Mouse (Mus musculus): ENCODE data around the gene Fam166a. TPM values are rescaled to one million over a fixed set of nuclear protein-coding genes. Genes with fewer than 3 reads are reported as not detected.
"Not testable (repeated sequence)": the region's sequence is repeated elsewhere in the genome, so short reads cannot be mapped to it uniquely, and the experiment has no call there.

Fam166a gene
- total RNA-seq, 2 experiments from 2014 or later = not detected

- TF ChIP-seq CTCF (IDR thresholded peaks at IDR 0.05) = peak; percentile 33
- intact Hi-C loops (cut with DNase I); DNase-seq (ENCODE audit: extremely low spot score in 1 of 2, low spot score in 2 of 2); H3K27ac ChIP-seq: not testable (repeated sequence)
- peak overlapping the region; percentile 71 for H3K4me3 ChIP-seq
These were observed 38.0 kb downstream of the Fam166a start for GRCm38 (mm10) chr2:25256443-25257109.

- intact Hi-C loops (cut with DNase I); DNase-seq (ENCODE audit: extremely low spot score in 1 of 2, low spot score in 2 of 2): not testable (repeated sequence)
These were observed 38.7 kb downstream of the Fam166a start for GRCm38 (mm10) chr2:25257250-25257649.

GRCm38 (mm10) chr2:25258887-25259286 is 40.3 kb downstream of the Fam166a start:
- intact Hi-C loops (cut with DNase I) = no loop called here
- no peak overlapping the region for H3K27ac ChIP-seq
- TF ChIP-seq CTCF (IDR thresholded peaks at IDR 0.05) = peak; percentile 57
- DNase-seq (ENCODE audit: extremely low spot score in 1 of 2, low spot score in 2 of 2) = no peak
- no peak overlapping the region for H3K4me3 ChIP-seq

More at GRCm38 (mm10) chr2:25257250-25257649, 38.7 kb downstream of the Fam166a start:
- H3K27ac ChIP-seq, H3K4me3 ChIP-seq: not testable (repeated sequence)

GRCm38 (mm10) chr2:25261870-25262269 is 43.3 kb downstream of the Fam166a start:
- Histone ChIP-seq H3K4me3 (peak overlapping the region; percentile 86), H3K27ac (peak overlapping the region; percentile 83)
- no peak for TF ChIP-seq CTCF (IDR thresholded peaks at IDR 0.05)
- DNase-seq (ENCODE audit: extremely low spot score in 1 of 2, low spot score in 2 of 2) = no peak
- intact Hi-C loops (cut with DNase I) = loop anchor here (2.0 kb wide), 2 partner anchors 33 to 69 kb away; no protein-coding TSS in a partner anchor

- Histone ChIP-seq H3K4me3 (peak within 1 kb of the TSS; percentile 86), H3K27ac (peak within 1 kb of the TSS; percentile 83)
- no peak; the same call in none of the 2 replicates for TF ChIP-seq CTCF (IDR thresholded peaks at IDR 0.05)
- intact Hi-C loops (cut with DNase I) = loop anchor here (2.0 kb wide), 2 partner anchors 34 to 70 kb away; no protein-coding TSS in a partner anchor
- peak; percentile 88 to 92 for DNase-seq (ENCODE audit: extremely low spot score in 1 of 2, low spot score in 2 of 2)
These were observed 43.8 kb downstream of the Fam166a start, which contains the start of gene Tprn for GRCm38 (mm10) chr2:25262291-25262767. Tprn (plus strand) TSS chr2:25262618.

GRCm38 (mm10) chr2:25262795-25263622 is 44.5 kb downstream of the Fam166a start:
- Histone ChIP-seq H3K4me3 (peak overlapping the region; percentile 86), H3K27ac (peak overlapping the region; percentile 77)
- peak in 1 of 2 experiments; percentile 32 for DNase-seq (ENCODE audit: extremely low spot score in 1 of 2, low spot score in 2 of 2)
- intact Hi-C loops (cut with DNase I) = loop anchor here (2.0 kb wide), 2 partner anchors 34 to 70 kb away; no protein-coding TSS in a partner anchor
- no peak; the same call in 1 of the 2 replicates for TF ChIP-seq CTCF (IDR thresholded peaks at IDR 0.05)

GRCm38 (mm10) chr2:25263623-25264285 is 45.2 kb downstream of the Fam166a start:
- Histone ChIP-seq H3K4me3 (peak overlapping the region; percentile 86), H3K27ac (peak overlapping the region; percentile 85)
- no peak for TF ChIP-seq CTCF (IDR thresholded peaks at IDR 0.05)
- no peak for DNase-seq (ENCODE audit: extremely low spot score in 1 of 2, low spot score in 2 of 2)
- intact Hi-C loops (cut with DNase I) = loop anchor here (2.0 kb wide), 2 partner anchors 35 to 71 kb away; no protein-coding TSS in a partner anchor

- Histone ChIP-seq H3K27ac (peak overlapping the region; percentile 85), H3K4me3 (peak overlapping the region; percentile 86)
- intact Hi-C loops (cut with DNase I) = no loop called here
- no peak for DNase-seq (ENCODE audit: extremely low spot score in 1 of 2, low spot score in 2 of 2)
- no peak for TF ChIP-seq CTCF (IDR thresholded peaks at IDR 0.05)
These were observed 45.7 kb downstream of the Fam166a start for GRCm38 (mm10) chr2:25264286-25264660.

- peak in 1 of 2 experiments; percentile 11 for DNase-seq (ENCODE audit: extremely low spot score in 1 of 2, low spot score in 2 of 2)
- intact Hi-C loops (cut with DNase I) = no loop called here
- TF ChIP-seq CTCF (IDR thresholded peaks at IDR 0.05) = no peak
- H3K27ac ChIP-seq = peak overlapping the region; percentile 85
- peak overlapping the region; percentile 86 for H3K4me3 ChIP-seq
These were observed 46.3 kb downstream of the Fam166a start for GRCm38 (mm10) chr2:25264851-25265250.

- intact Hi-C loops (cut with DNase I) = no loop called here
- Histone ChIP-seq H3K27ac (peak overlapping the region; percentile 85), H3K4me3 (peak overlapping the region; percentile 86)
- peak in 1 of 2 experiments; percentile 13 for DNase-seq (ENCODE audit: extremely low spot score in 1 of 2, low spot score in 2 of 2)
- no peak for TF ChIP-seq CTCF (IDR thresholded peaks at IDR 0.05)
These were observed 47.5 kb downstream of the Fam166a start for GRCm38 (mm10) chr2:25265897-25266656.

- Histone ChIP-seq H3K4me3 (peak overlapping the region; percentile 86), H3K27ac (peak overlapping the region; percentile 85)
- TF ChIP-seq CTCF (IDR thresholded peaks at IDR 0.05) = no peak
These were observed 48.2 kb downstream of the Fam166a start for GRCm38 (mm10) chr2:25266720-25267119.

More at GRCm38 (mm10) chr2:25266720-25267119, 48.2 kb downstream of the Fam166a start:
- intact Hi-C loops (cut with DNase I) = no loop called here
- DNase-seq (ENCODE audit: extremely low spot score in 1 of 2, low spot score in 2 of 2) = peak in 1 of 2 experiments; percentile 28

All from left cerebral cortex, adult 2 months (tissue).